Mouse (Mus musculus) spleen, adult 2 months (tissue): ENCODE measurements at regions not wholly inside any gene's neighbourhood (a gene's known extent, or its start where the extent isn't known, plus 50 kb on each side); places are given as distances from the start of the nearest gene placed in this dataset.

Experiments
- CTCF ChIP-seq: fragments of 200-500 bp; IDR thresholded peaks from 2 replicates; pipeline ENCODE4 v1.5.1; 2011; ENCODE audit warnings: mild to moderate bottlenecking, inconsistent platforms; ENCODE audit not compliant: insufficient read depth, insufficient read length, insufficient replicate concordance; ENCODE audit errors: extremely low read depth
- POLR2A ChIP-seq: fragments of 200-500 bp; IDR thresholded peaks from 2 replicates; pipeline ENCODE4 v1.6.1; 2011; ENCODE audit warnings: low read depth, low read length, inconsistent platforms

- TF ChIP-seq POLR2A (no peak), CTCF (no peak)
These were observed 162.9 kb upstream of the Ppp3ca start for GRCm38 (mm10) chr3:136507070-136507469.
